Mouse (Mus musculus): ENCODE results near the gene H1foo. TPM values are rescaled to one million over a fixed set of nuclear protein-coding genes. Genes with fewer than 3 reads are reported as not detected.

H1foo gene
- polyA plus RNA-seq, 1 experiment from 2014 or later = not detected

DNA sequence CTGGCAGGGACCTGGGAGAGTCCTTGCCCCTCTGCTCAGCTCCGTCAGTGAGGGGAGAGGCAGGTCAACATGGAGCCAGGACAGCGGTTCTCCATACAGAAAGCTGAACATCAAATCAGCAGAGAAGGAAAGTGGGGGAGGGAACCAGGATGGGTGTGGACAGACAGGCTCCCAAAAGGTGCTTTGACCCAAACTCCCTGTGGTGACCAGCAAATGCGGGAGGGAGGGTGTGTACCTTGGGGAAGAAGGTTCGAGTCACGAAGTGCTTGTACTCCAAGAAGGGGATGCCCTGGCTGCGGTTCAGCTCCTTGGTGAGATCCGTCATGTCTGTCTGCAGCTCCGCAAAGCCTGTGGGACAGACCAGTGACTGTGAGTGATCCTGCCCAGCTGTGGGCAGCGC, 18.9 kb downstream of the H1foo start:
- WGBS = 72% methylated on average over 9 of the region's 9 CpGs
- H3K4me2 ChIP-seq (ENCODE audit: low read depth, low read length) = no peak overlapping the region
- no peak overlapping the region for H3K4me3 ChIP-seq (ENCODE audit: low read length)
- ATAC-seq (ENCODE audit: low read depth) = no peak
- no peaks in the 10 kb centered on the region for H3K9me3 ChIP-seq (ENCODE audit: control insufficient read depth, low read length)
- no peak overlapping the region for H3K9ac ChIP-seq (ENCODE audit: low read length)
- H3K27me3 ChIP-seq (ENCODE audit: control insufficient read depth, insufficient read depth, low read depth, low read length) = no peaks in the 10 kb centered on the region
- H3K4me1 ChIP-seq (replicated peaks; ENCODE audit: control insufficient read depth, insufficient read depth, low read length) = peaks cover 12% of the 10 kb centered on the region
- H3K27ac ChIP-seq (ENCODE audit: low read length) = no peak overlapping the region
- peaks cover 33% of the 10 kb centered on the region for H3K36me3 ChIP-seq (ENCODE audit: control insufficient read depth, insufficient read depth, low read length)

DNA sequence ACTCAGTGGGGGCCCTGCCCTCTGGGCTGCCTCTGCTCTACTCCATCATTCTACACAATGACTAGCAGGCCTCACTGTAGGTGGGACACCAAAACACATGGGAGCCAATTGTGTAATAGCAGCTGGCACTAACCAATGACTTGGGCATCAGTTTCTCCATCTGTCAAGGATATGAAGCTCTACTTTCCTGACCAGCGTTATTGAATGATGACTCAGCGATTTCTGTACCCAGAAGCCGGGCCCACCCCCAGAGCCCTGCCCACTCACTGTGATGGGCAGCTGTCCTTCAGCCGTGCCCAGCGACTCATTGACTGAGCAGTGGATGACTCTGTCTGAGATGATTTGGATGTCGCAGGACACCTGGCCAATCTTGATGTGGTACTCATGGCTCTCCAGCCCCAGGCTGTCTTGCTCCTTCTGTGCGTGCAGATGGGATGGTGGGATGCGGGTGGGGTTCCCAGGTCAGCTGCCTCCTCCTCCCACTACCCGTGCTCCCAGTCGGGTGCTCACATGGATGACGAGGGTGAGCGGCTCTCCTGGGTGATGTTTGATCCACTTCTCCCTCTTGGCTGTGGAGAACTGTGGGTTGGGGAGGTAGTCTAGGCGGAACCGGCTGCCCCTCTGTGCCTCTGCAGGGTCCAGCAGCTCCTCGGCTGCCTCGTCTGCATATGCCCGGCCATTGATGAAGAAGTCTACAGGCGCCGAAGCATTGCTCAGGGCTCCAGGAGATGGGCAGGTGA, 21.7 kb downstream of the H1foo start:
- H3K27me3 ChIP-seq (ENCODE audit: control insufficient read depth, insufficient read depth, low read depth, low read length) = no peaks in the 10 kb centered on the region
- H3K27ac ChIP-seq (ENCODE audit: low read length) = no peak overlapping the region
- no peak overlapping the region for H3K4me2 ChIP-seq (ENCODE audit: low read depth, low read length)
- peaks cover 3% of the 10 kb centered on the region for H3K4me1 ChIP-seq (replicated peaks; ENCODE audit: control insufficient read depth, insufficient read depth, low read length)
- H3K9me3 ChIP-seq (ENCODE audit: control insufficient read depth, low read length) = no peaks in the 10 kb centered on the region
- ATAC-seq (ENCODE audit: low read depth) = no peak
- H3K4me3 ChIP-seq (ENCODE audit: low read length) = no peak overlapping the region
- H3K36me3 ChIP-seq (ENCODE audit: control insufficient read depth, insufficient read depth, low read length) = peaks cover 30% of the 10 kb centered on the region
- H3K9ac ChIP-seq (ENCODE audit: low read length) = no peak overlapping the region
- WGBS = 87% methylated on average over 19 of the region's 19 CpGs

DNA sequence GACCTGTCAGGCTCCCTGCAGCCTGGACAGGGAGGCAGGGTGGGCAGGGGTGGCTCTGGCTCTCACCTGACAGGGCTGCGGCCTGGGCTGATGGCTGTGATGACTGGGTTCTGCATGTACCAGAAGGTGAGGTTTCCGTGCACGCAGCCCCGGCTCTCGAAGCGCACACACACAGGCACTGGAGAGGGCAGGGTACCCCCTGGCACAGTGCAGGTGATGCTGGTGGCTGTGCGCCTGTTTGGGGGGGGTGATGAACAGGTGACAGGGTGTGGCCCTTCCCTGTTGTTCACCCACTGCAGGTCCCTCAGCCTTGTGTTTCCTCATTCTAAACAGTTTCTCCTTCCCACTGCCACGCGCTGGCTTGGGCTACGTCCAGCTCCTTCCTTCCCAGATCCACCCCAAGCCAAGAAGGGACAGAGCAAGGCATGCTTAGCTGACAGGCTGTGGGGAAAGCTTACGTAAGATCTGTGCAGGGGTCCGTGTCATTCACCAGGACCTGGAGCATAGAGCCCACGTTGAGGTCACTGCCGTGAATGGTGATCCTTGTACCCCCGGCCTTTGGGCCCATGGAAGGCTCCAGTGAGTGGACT, 22.6 kb downstream of the H1foo start:
- peaks cover 13% of the 10 kb centered on the region for H3K4me1 ChIP-seq (replicated peaks; ENCODE audit: control insufficient read depth, insufficient read depth, low read length)
- no peak overlapping the region for H3K9ac ChIP-seq (ENCODE audit: low read length)
- no peak overlapping the region for H3K4me3 ChIP-seq (ENCODE audit: low read length)
- H3K4me2 ChIP-seq (ENCODE audit: low read depth, low read length) = no peak overlapping the region
- no peaks in the 10 kb centered on the region for H3K27me3 ChIP-seq (ENCODE audit: control insufficient read depth, insufficient read depth, low read depth, low read length)
- 87% methylated on average over 15 of the region's 15 CpGs for WGBS
- ATAC-seq (ENCODE audit: low read depth) = no peak
- no peaks in the 10 kb centered on the region for H3K9me3 ChIP-seq (ENCODE audit: control insufficient read depth, low read length)
- H3K27ac ChIP-seq (ENCODE audit: low read length) = no peak overlapping the region
- H3K36me3 ChIP-seq (ENCODE audit: control insufficient read depth, insufficient read depth, low read length) = peaks cover 25% of the 10 kb centered on the region

DNA sequence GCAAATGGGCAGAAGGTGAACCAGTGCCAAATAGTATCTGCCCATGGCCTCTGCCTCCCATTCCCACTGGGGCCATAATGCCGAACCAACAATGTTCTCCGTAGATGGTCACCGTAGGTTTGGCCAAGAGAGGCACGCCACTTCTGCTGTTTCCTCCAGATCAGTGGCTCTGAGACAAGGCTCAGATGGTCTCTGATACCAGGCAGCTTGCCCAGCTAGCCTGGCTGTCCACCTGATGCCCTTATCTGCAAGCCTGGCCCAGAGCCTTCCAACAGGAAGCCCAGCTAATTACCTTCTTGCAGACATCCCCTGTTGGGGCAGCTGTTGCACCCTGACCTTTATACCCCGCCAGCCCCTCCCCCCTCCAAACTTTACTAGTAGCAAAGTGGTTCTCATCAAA, 23.3 kb downstream of the H1foo start:
- H3K4me1 ChIP-seq (replicated peaks; ENCODE audit: control insufficient read depth, insufficient read depth, low read length) = peaks cover 20% of the 10 kb centered on the region
- H3K4me3 ChIP-seq (ENCODE audit: low read length) = no peak overlapping the region
- H3K36me3 ChIP-seq (ENCODE audit: control insufficient read depth, insufficient read depth, low read length) = peaks cover 20% of the 10 kb centered on the region
- no peaks in the 10 kb centered on the region for H3K27me3 ChIP-seq (ENCODE audit: control insufficient read depth, insufficient read depth, low read depth, low read length)
- H3K9ac ChIP-seq (ENCODE audit: low read length) = no peak overlapping the region
- no peaks in the 10 kb centered on the region for H3K9me3 ChIP-seq (ENCODE audit: control insufficient read depth, low read length)
- ATAC-seq (ENCODE audit: low read depth) = no peak
- no peak overlapping the region for H3K27ac ChIP-seq (ENCODE audit: low read length)
- WGBS = 85% methylated on average over 5 of the region's 5 CpGs
- H3K4me2 ChIP-seq (ENCODE audit: low read depth, low read length) = no peak overlapping the region

DNA sequence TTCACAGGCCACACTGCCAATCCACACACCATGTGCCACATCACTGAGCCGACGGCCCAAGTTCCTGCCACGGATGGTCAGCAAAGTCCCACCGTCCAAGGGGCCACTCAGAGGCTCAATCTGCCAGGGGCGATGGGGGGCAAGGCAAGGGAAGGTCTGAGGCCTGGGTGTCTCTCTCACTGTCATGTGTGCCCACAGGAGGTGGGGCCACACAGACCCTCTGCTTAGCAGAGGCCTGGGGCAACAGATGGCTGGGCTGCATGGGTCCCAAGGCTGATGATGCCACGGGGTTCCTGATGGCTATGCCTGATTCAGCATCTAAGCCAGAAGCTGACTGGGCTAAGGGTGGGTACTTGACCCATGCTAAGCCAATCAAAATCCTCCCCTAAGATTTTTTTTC, 24.0 kb downstream of the H1foo start:
- H3K9me3 ChIP-seq (ENCODE audit: control insufficient read depth, low read length) = no peaks in the 10 kb centered on the region
- H3K36me3 ChIP-seq (ENCODE audit: control insufficient read depth, insufficient read depth, low read length) = peaks cover 20% of the 10 kb centered on the region
- no peak overlapping the region for H3K27ac ChIP-seq (ENCODE audit: low read length)
- no peak for ATAC-seq (ENCODE audit: low read depth)
- H3K4me3 ChIP-seq (ENCODE audit: low read length) = no peak overlapping the region
- no peak overlapping the region for H3K4me2 ChIP-seq (ENCODE audit: low read depth, low read length)
- H3K9ac ChIP-seq (ENCODE audit: low read length) = no peak overlapping the region
- H3K4me1 ChIP-seq (replicated peaks; ENCODE audit: control insufficient read depth, insufficient read depth, low read length) = peaks cover 23% of the 10 kb centered on the region
- H3K27me3 ChIP-seq (ENCODE audit: control insufficient read depth, insufficient read depth, low read depth, low read length) = no peaks in the 10 kb centered on the region
- 73% methylated on average over 6 of the region's 6 CpGs for WGBS

DNA sequence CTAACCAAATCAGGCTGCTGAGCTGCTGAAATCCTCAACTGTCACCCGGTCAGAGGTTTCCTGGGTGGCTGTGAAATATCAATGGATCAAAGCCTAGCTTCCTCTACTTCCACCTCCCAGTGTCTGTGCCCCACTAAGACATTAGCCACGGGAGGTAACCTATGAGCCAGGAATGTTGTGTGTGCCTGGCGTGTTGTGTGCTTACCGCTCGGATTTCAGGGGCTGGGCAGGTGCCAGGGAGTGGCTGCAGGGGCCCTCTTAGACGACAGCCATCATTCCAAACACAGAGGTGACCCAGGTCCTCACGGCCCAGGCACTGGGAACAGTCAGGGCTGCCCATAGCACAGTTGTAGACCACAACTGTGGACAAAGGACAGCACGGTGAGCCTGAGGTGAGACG, 24.4 kb downstream of the H1foo start:
- H3K4me1 ChIP-seq (replicated peaks; ENCODE audit: control insufficient read depth, insufficient read depth, low read length) = peaks cover 23% of the 10 kb centered on the region
- H3K9me3 ChIP-seq (ENCODE audit: control insufficient read depth, low read length) = no peaks in the 10 kb centered on the region
- H3K27ac ChIP-seq (ENCODE audit: low read length) = no peak overlapping the region
- WGBS = 64% methylated on average over 9 of the region's 9 CpGs
- H3K4me3 ChIP-seq (ENCODE audit: low read length) = no peak overlapping the region
- ATAC-seq (ENCODE audit: low read depth) = no peak
- peaks cover 18% of the 10 kb centered on the region for H3K36me3 ChIP-seq (ENCODE audit: control insufficient read depth, insufficient read depth, low read length)
- H3K27me3 ChIP-seq (ENCODE audit: control insufficient read depth, insufficient read depth, low read depth, low read length) = no peaks in the 10 kb centered on the region
- H3K4me2 ChIP-seq (ENCODE audit: low read depth, low read length) = no peak overlapping the region
- no peak overlapping the region for H3K9ac ChIP-seq (ENCODE audit: low read length)

DNA sequence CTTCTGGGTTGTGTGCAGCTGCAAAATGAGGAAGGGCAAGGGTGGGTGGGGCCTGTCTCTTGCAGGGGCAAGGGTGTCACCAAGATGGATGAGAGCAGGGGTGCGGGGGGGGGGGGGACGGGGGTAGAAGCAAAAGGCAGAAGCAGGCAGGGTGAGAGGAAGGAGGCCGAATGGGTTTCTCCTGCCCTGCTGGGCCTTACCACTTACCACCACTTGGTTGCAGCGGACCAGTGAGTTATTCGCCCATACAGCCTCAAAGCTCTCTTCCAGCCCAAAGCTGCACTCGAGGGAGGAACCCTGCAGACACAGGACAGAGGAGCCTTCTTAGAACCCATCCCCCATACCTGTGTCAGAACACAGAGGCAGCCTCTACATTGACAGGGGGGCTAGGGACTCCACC, 25.2 kb downstream of the H1foo start:
- peaks cover 16% of the 10 kb centered on the region; the same call in 1 of the 2 replicates for H3K36me3 ChIP-seq (ENCODE audit: control insufficient read depth, insufficient read depth, low read length)
- no peak overlapping the region for H3K9ac ChIP-seq (ENCODE audit: low read length)
- no peak overlapping the region for H3K4me3 ChIP-seq (ENCODE audit: low read length)
- H3K4me2 ChIP-seq (ENCODE audit: low read depth, low read length) = no peak overlapping the region
- peaks cover 23% of the 10 kb centered on the region for H3K4me1 ChIP-seq (replicated peaks; ENCODE audit: control insufficient read depth, insufficient read depth, low read length)
- H3K9me3 ChIP-seq (ENCODE audit: control insufficient read depth, low read length) = no peaks in the 10 kb centered on the region
- WGBS = 71% methylated on average over 4 of the region's 6 CpGs
- H3K27ac ChIP-seq (ENCODE audit: low read length) = no peak overlapping the region
- ATAC-seq (ENCODE audit: low read depth) = no peak
- H3K27me3 ChIP-seq (ENCODE audit: control insufficient read depth, insufficient read depth, low read depth, low read length) = no peaks in the 10 kb centered on the region

DNA sequence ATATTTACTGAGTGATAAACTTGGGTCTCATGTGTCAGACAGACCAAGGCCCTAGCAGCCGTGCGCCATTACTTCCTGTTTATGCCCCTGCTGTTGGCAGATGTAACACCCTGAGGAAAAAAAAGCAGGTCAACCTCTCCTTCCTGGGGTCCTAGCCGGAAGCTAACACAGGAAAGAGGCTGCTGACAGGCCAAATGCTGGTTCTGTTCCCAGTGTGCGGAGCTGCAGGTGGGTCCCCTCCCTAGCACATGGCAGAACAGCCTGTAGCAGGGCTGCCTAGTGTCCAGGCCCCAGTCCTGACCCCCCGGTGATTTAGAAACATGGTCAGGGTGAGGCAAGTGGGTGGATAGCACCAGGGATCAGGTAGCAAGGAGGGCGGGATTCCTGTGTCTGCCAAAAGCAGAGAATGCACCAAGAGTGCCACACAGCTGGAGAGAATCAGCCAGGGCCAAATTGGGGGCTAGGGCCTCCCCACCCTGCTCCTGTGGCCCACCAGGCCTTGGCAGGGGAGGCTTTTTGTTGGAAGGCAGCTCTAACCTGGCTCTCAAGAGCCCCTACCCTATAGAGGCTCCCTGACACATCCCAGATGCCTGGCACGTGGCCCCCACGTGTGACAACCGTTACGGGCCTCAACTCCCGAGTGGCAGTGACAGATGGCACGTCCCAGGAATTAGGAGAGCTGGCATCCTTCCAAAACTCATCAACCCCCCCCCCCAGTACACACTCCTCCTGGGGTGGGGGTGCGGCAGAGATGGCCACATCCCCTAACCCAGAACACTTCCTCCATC, 26.7 kb downstream of the H1foo start:
- no peaks in the 10 kb centered on the region for H3K27me3 ChIP-seq (ENCODE audit: control insufficient read depth, insufficient read depth, low read depth, low read length)
- 37% methylated on average over 13 of the region's 13 CpGs for WGBS
- H3K36me3 ChIP-seq (ENCODE audit: control insufficient read depth, insufficient read depth, low read length) = peaks cover 14% of the 10 kb centered on the region
- H3K4me1 ChIP-seq (replicated peaks; ENCODE audit: control insufficient read depth, insufficient read depth, low read length) = peaks cover 23% of the 10 kb centered on the region
- ATAC-seq (ENCODE audit: low read depth) = peak; percentile 23
- no peak overlapping the region for H3K4me2 ChIP-seq (ENCODE audit: low read depth, low read length)
- H3K9ac ChIP-seq (ENCODE audit: low read length) = 0 out of 2 replicates have a peak overlapping the region, but pooled peaks have one; percentile 5
- no peak overlapping the region for H3K4me3 ChIP-seq (ENCODE audit: low read length)
- no peaks in the 10 kb centered on the region for H3K9me3 ChIP-seq (ENCODE audit: control insufficient read depth, low read length)
- H3K27ac ChIP-seq (ENCODE audit: low read length) = peak overlapping the region; percentile 47

DNA sequence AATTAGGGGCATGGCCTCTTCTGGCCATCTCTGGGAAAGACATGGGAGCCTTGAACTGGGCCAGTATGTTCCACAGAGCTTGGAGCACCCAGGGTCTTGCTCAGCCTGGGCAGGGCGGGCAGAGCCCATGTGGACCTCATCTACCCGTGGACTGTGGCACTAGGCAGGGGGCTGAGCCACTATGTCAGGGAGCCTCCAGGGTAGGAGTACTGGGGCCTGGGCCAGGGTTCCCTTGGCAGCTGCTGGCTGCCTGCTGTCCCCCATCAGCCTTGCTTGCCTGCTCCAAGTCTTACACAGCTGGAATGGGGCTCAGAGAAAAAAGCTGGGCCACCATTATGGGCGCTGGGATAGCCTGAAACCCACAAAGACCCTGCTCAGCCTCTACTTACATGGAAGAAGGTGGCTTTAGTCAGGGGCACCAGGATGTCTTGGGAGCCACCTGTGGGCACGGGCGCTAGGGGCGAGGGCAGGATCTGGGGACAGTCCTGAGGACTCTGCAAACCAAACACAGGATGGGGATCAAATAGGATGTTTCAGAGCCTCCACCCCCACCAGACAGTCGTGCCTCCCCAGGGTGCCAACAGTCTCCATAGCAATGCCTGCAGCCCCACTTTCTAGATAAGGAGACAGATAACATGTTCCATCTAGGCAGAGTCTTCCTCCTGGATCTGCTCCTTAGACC, 27.5 kb downstream of the H1foo start:
- Histone ChIP-seq H3K27me3 (ENCODE audit: control insufficient read depth, insufficient read depth, low read depth, low read length) (no peaks in the 10 kb centered on the region), H3K36me3 (ENCODE audit: control insufficient read depth, insufficient read depth, low read length) (peaks cover 15% of the 10 kb centered on the region), H3K4me1 (replicated peaks; ENCODE audit: control insufficient read depth, insufficient read depth, low read length) (peaks cover 23% of the 10 kb centered on the region), H3K4me2 (ENCODE audit: low read depth, low read length) (no peak overlapping the region), H3K4me3 (ENCODE audit: low read length) (no peak overlapping the region), H3K9me3 (ENCODE audit: control insufficient read depth, low read length) (no peaks in the 10 kb centered on the region), H3K27ac (ENCODE audit: low read length) (peak overlapping the region; percentile 38), H3K9ac (ENCODE audit: low read length) (no peak overlapping the region)
- peak; percentile 61 for ATAC-seq (ENCODE audit: low read depth)
- 58% methylated on average over 7 of the region's 7 CpGs for WGBS

Measured in lung, embryonic 16.5 days (tissue).